Mouse (Mus musculus) neutrophil, adult 5-6 weeks (primary cell): ENCODE data around the gene Bag2. TPM values are rescaled to one million over a fixed set of nuclear protein-coding genes. Genes with fewer than 3 reads are reported as not detected.

Experiments
- ATAC-seq: fragments of 151-379, 151-347 bp; 2 replicates; pipeline ENCODE4 v1.8.0; 2017; ENCODE audit warnings: mild to moderate bottlenecking, moderate TSS enrichment; ENCODE audit not compliant: insufficient number of reproducible peaks, poor library complexity, low FRiP score, severe bottlenecking; ENCODE audit errors: extremely low read depth
- total RNA-seq: library from RNA; stranded (forward); fragments of 200-1000 nt; gene quantifications from 2 replicates; pipeline ENCODE4 v1.2.3, GENCODE M21; 2017

Gene Bag2
- total RNA-seq, 1 experiment from 2014 or later, result not detected

DNA sequence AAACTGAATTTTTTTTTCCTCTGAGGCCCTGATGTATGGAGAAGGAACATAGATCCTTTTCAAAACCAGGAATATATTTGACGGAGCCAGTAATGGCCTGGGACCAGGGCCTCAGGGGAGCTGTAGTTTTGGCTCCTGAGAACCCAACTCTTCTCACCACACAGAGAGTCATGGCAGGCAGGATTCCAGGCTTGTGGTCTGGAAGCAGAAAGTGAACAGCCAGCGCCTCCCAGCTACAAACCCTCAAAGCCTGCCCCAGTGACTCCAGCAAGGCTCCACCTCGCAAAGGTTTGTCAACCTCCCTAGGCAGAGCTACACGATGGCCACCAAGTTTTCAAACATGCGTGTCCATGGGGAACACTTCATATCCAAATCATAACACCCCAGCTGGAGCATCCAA is 45.6 kb downstream of the Bag2 start:
- no peak for ATAC-seq

DNA sequence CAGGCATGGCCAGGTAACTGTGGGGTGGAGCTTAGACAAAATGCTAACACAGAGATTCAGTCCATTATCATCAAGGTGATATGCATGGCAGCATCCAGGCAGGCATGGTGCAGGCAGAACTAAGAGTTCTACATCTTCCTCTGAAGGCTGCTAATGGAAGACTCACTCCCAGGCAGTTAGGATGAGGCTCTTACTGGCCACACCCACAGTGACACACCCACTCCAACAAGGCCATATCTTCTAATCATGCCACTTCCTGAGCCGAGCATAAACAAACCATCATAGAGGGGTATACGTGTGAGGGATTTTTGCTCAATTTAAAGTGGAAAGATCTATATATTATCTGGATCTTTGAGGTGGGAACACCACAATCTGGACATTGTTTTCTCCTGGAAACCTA is 48.0 kb downstream of the Bag2 start:
- no peak for ATAC-seq

DNA sequence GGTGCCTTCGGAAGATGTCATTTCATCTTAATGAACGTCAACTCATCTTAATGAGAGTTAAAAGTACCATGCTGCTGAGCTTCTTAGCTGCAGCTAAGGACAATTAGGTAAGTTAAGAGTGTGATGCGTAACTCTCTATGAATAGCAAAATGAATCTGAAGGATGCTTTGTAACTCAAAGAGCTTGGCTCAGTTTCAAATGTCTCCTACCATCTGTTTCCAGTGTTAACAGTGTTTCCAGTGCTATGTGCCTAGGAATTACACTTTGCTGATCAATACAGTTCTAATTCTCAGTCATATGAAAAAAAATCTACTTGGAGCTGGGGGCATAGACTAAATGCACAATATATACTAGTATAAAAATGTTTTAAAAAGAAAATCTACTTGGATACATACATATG is 56.4 kb downstream of the Bag2 start:
- ATAC-seq, result no peak

DNA sequence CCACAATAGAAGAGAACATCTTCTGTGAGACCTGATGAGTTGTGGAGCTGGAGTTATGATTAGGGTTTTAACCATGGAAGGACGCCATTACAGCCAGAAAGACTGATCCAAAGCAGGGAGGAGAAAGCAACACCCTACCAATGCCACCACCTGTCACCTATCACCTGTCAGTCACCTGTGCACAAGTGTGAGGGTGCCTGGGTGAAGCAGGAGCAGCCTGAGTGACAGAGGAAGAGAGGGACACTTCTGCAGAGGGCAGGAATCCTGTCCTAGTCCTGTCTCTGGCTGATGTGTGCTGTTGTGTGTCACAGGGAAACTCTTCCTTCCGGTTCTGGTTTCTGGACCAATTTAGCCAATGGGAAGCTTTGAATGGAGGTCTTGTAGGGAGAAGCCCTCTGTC is 61.6 kb downstream of the Bag2 start:
- no peak for ATAC-seq

Other genes with a start within 250 kb of the Bag2 start
- 11.5 and 12.1 TPM in 2 replicates for gene Prim2, start 88.0 kb downstream of the Bag2 start, total RNA-seq
- 5.8 and 12.8 TPM in 2 replicates for gene Rab23, start 37.9 kb downstream of the Bag2 start, total RNA-seq
- 23.2 and 25.3 TPM in 2 replicates for gene Zfp451, start 56.8 kb upstream of the Bag2 start, total RNA-seq
- gene Bend6, start 150.0 kb upstream of the Bag2 start, total RNA-seq, result 0.25 and 0.35 TPM in 2 replicates
- 1.1 and 1.5 TPM in 2 replicates for gene Dst, start 150.4 kb upstream of the Bag2 start, total RNA-seq